Mouse (Mus musculus) spleen, postnatal 0 days (tissue): ENCODE measurements around the gene Edn2. TPM values are rescaled to one million over a fixed set of nuclear protein-coding genes. Genes with fewer than 3 reads are reported as not detected.

ENCODE experiments used
- polyA plus RNA-seq: library from polyadenylated mRNA; unstranded; fragments of >200 nt; fragmentation: Nextera tagmentation; extraction: Ambion mirVana; gene quantifications from 2 replicates; pipeline ENCODE4 v1.2.1, GENCODE M21; 2015

The Edn2 gene
- 0.23 and 0.32 TPM in 2 replicates for polyA plus RNA-seq

DNA sequence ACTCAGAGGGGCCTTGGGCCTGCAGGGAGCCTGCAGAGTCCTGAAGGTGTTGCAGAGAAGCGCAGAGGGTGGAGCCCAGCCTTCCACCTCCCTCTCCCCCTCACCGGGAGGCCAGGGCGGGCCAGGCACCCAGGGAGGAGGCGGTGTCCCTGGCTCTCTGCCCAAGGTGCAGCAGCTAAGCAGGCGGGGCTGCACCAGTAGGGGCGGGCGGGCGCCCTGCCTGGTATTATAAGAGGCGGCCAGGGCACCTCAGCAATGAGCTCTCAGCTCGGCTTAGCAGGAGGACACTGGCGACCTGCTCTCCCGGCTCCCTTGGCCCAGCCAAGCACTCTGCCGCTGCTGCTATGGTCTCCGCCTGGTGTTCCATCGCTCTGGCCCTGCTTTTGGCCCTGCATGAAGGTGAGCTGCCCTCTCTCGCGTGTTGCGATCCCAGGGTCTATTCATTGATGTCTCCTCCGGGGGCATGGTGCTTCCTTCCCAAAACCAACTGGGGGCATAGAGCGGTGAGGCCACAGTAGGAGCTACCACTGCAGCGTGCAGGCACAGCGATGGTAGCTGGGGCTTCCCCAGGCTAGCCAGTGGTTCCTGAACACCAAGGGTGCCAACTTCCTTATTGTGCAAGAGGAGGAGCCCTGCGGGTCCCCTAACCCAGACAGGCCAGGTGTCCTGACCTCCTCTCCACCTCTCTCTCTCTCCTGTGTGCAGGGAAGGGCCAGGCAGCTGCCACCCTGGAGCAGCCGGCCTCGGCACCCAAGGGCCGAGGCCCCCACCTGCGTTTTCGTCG lies at the start of gene Edn2:
Gene Edn2, plus strand, starts transcription at position 41 of the 784 bp plus-strand sequence.

Other genes with a start within 250 kb of the Edn2 start
- gene AL607142.1, start 96.2 kb upstream of the Edn2 start, polyA plus RNA-seq = not detected in 2 replicates
- gene Foxo6, start 126.1 kb downstream of the Edn2 start, polyA plus RNA-seq = 0.07 and 0.12 TPM in 2 replicates
- gene Scmh1, start 244.1 kb downstream of the Edn2 start, polyA plus RNA-seq = 12.4 and 13.9 TPM in 2 replicates